Mouse (Mus musculus): ENCODE results near the gene Uqcc3.
A peak's percentile ranks its signal among the peaks of the same experiment; 100 is the strongest.
"Not testable (repeated sequence)": the region's sequence is repeated elsewhere in the genome, so short reads cannot be mapped to it uniquely, and the experiment has no call there.

Uqcc3 gene

GRCm38 (mm10) chr19:8892829-8893766, 12.4 kb upstream of the Uqcc3 start, which contains the start of gene Ints5:
TSS of gene Ints5 (plus strand) at chr19:8893005.
- peak; percentile 66 to 81 for DNase-seq

- peak; percentile 89 to 91 for DNase-seq
These were observed 8.0 kb upstream of the Uqcc3 start, which contains the start of the genes 1810009A15Rik and Gm49416 for GRCm38 (mm10) chr19:8888511-8889385. TSS of gene 1810009A15Rik (plus strand) at chr19:8888853. TSS of gene Gm49416 (plus strand) at chr19:8888926.

- no peak for DNase-seq
These were observed 7.1 kb upstream of the Uqcc3 start for GRCm38 (mm10) chr19:8887585-8888463.

- DNase-seq, result no peak
These were observed 6.3 kb upstream of the Uqcc3 start for GRCm38 (mm10) chr19:8886916-8887584.

GRCm38 (mm10) chr19:8883616-8884015, 2.9 kb upstream of the Uqcc3 start, which contains the start of the genes Lbhd1 and Gm49403:
TSS of gene Lbhd1 (plus strand) at chr19:8883732.
TSS of gene Gm49403 (plus strand) at chr19:8883930.
- DNase-seq, result no peak

- no peak for DNase-seq
These were observed 290 bp upstream of the Uqcc3 start for GRCm38 (mm10) chr19:8881034-8881392.

GRCm38 (mm10) chr19:8875031-8875430, 5.7 kb downstream of the Uqcc3 start:
- DNase-seq, result no peak

- DNase-seq, result no peak
These were observed 8.4 kb downstream of the Uqcc3 start for GRCm38 (mm10) chr19:8872266-8872840.

GRCm38 (mm10) chr19:8871267-8872186, 9.2 kb downstream of the Uqcc3 start, which contains the start of gene Ubxn1:
TSS of gene Ubxn1 (plus strand) at chr19:8871496.
- peak; percentile 92 to 93 for DNase-seq

GRCm38 (mm10) chr19:8870838-8871237, 9.9 kb downstream of the Uqcc3 start:
- DNase-seq, result no peak

- DNase-seq, result not testable (repeated sequence)
These were observed 10.3 kb downstream of the Uqcc3 start for GRCm38 (mm10) chr19:8870381-8870780.

- DNase-seq, result no peak
These were observed 16.5 kb downstream of the Uqcc3 start for GRCm38 (mm10) chr19:8864265-8864664.

- DNase-seq, result peak in 1 of 2 experiments; percentile 52
These were observed 21.7 kb downstream of the Uqcc3 start for GRCm38 (mm10) chr19:8859018-8859417.

GRCm38 (mm10) chr19:8857689-8858088, 23.0 kb downstream of the Uqcc3 start:
- DNase-seq, result peak in 1 of 2 experiments; percentile 32

GRCm38 (mm10) chr19:8853117-8853516, 27.6 kb downstream of the Uqcc3 start:
- no peak for DNase-seq

GRCm38 (mm10) chr19:8852236-8852928, 28.3 kb downstream of the Uqcc3 start:
- DNase-seq, result no peak

- DNase-seq, result no peak
These were observed 29.1 kb downstream of the Uqcc3 start for GRCm38 (mm10) chr19:8851639-8852038.

GRCm38 (mm10) chr19:8850402-8850901, 30.3 kb downstream of the Uqcc3 start, which contains the start of gene Lrrn4cl:
TSS of gene Lrrn4cl (plus strand) at chr19:8850768.
- DNase-seq, result no peak

GRCm38 (mm10) chr19:8848356-8848755, 32.4 kb downstream of the Uqcc3 start:
- no peak for DNase-seq

Data from spleen, adult 18-20 months (tissue).